Mouse (Mus musculus) heart, postnatal 0 days (tissue): ENCODE data around the gene Syn1. TPM values are rescaled to one million over a fixed set of nuclear protein-coding genes. Genes with fewer than 3 reads are reported as not detected.

Source experiments
- ATAC-seq: fragments of 200-750 bp; cut with Nextera tagmentation; 2 replicates; pipeline ENCODE4 v1.8.0; 2017; ENCODE audit warnings: low read depth, moderate number of reproducible peaks, moderate library complexity; ENCODE audit not compliant: insufficient read depth
- DNase-seq: peaks from one replicate; pipeline ENCODE4 v3.0.0-alpha.2; 2016; ENCODE audit warnings: low spot score
- H3K27ac ChIP-seq: fragments of 300-500 bp; sonication (generic); 2 replicates; pipeline ENCODE4 v1.5.1; 2014; ENCODE audit warnings: low read depth, mild to moderate bottlenecking
- H3K27me3 ChIP-seq: fragments of 300-500 bp; sonication (generic); 2 replicates; pipeline ENCODE4 v1.6.1; 2014; ENCODE audit warnings: low read length, mixed read lengths; ENCODE audit not compliant: control insufficient read depth, insufficient read depth
- H3K36me3 ChIP-seq: fragments of 300-500 bp; sonication (generic); replicated peaks from 2 replicates; pipeline ENCODE4 v1.6.1; 2014; ENCODE audit warnings: low read length, mixed read lengths; ENCODE audit not compliant: control insufficient read depth, insufficient read depth
- H3K4me1 ChIP-seq: fragments of 300-500 bp; sonication (generic); 2 replicates; pipeline ENCODE4 v1.6.1; 2014; ENCODE audit warnings: antibody characterized with exemption; ENCODE audit not compliant: control insufficient read depth, insufficient read depth
- H3K4me2 ChIP-seq: fragments of 300-500 bp; sonication (generic); 2 replicates; pipeline ENCODE4 v1.6.1; 2014; ENCODE audit warnings: low read depth, mild to moderate bottlenecking, low read length, moderate library complexity
- H3K4me3 ChIP-seq: fragments of 300-500 bp; sonication (generic); 2 replicates; pipeline ENCODE4 v1.5.1; 2014; ENCODE audit warnings: low read depth, low read length
- H3K9ac ChIP-seq: fragments of 300-500 bp; sonication (generic); replicated peaks from 2 replicates; pipeline ENCODE4 v1.6.1; 2014; ENCODE audit warnings: low read depth, low read length, mixed read lengths
- H3K9me3 ChIP-seq: fragments of 300-500 bp; sonication (generic); replicated peaks from 2 replicates; pipeline ENCODE4 v1.6.1; 2016; ENCODE audit warnings: low read length; ENCODE audit not compliant: control insufficient read depth
- CTCF ChIP-seq: IDR thresholded peaks from 2 replicates; pipeline ENCODE4 v1.5.1; 2016; ENCODE audit warnings: antibody characterized with exemption, control low read depth, low read depth
- EP300 ChIP-seq: IDR thresholded peaks from 2 replicates; pipeline ENCODE4 v1.6.1; 2016; ENCODE audit warnings: antibody characterized with exemption, low read depth
- WGBS: fragments of 180-500 bp; shearing (Covaris S2); extraction: QIAGEN DNeasy Blood & Tissue Kit; methylation state at CpG from one replicate; pipeline ENCODE4 v1.1.7; 2014; 5-methylcytosine and 5-hydroxymethylcytosine counted together
- polyA plus RNA-seq: library from polyadenylated mRNA; unstranded; fragments of >200 nt; fragmentation: Nextera tagmentation; extraction: Ambion mirVana; gene quantifications from 2 replicates; pipeline ENCODE4 v1.2.1, GENCODE M21; 2015
- total RNA-seq: library from RNA; depleted of rRNA; stranded (reverse); fragments of >200 nt; gene quantifications from 2 replicates; pipeline ENCODE4 v1.2.3, GENCODE M21; 2014; ENCODE audit warnings: low replicate concordance

Syn1 gene
- total and polyA plus RNA-seq, 2 experiments from 2014 or later = 0.50 TPM; not detected in 1

DNA sequence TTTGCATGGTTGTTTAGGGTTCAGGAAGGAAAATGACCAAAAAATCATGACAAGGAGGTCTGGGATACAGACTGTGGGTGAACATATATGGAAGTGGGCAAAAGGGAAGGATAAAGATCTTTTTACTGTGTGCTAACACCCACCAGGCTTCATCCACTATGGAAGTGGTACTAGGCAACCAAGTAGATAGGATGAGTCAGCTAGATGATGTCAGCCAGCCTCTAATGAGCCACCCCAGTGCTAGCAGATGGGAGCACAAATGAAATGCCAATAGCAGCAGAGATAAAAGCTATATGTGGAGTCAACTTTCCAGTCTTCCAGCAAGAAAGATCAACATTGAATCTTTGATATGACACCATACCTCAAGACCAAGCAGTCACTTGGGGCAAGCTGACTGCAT is 5.7 kb downstream of the Syn1 start:
- Histone ChIP-seq H3K4me1 (no peaks in the 10 kb centered on the region), H3K9me3 (no peaks in the 10 kb centered on the region), H3K4me3 (no peak overlapping the region), H3K4me2 (no peak overlapping the region), H3K27ac (no peak overlapping the region), H3K9ac (no peak overlapping the region), H3K36me3 (no peaks in the 10 kb centered on the region), H3K27me3 (0 out of 2 replicates have a peak, but pooled peaks cover 6% of the 10 kb centered on the region)
- TF ChIP-seq CTCF = no peak
- TF ChIP-seq EP300 = no peak
- ATAC-seq = no peak
- no peak for DNase-seq

DNA sequence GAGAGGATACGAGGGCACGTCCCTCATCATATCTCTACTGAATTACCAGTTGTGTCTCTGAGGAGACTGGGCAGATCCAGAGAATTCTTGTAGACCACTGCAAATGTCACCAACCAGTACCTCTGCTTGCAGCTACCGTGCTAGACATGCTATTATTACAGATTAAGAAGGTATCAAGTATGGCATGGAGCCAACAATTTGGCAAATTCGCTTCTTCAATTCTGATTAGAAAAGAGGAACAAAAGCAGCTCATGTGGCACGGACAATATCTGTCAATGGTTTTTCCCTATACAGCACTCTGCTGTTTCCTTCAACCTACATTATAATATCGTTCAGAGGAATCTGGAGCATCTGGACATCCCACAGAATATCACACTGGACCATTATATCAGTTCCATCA is 7.1 kb downstream of the Syn1 start:
- no peaks in the 10 kb centered on the region for H3K36me3 ChIP-seq
- H3K9me3 ChIP-seq = no peaks in the 10 kb centered on the region
- no peak overlapping the region for H3K9ac ChIP-seq
- no peak overlapping the region for H3K27ac ChIP-seq
- 67% methylated on average over 6 of the region's 6 CpGs for WGBS
- no peak overlapping the region for H3K4me3 ChIP-seq
- DNase-seq = no peak
- no peaks in the 10 kb centered on the region for H3K27me3 ChIP-seq
- no peak overlapping the region for H3K4me2 ChIP-seq
- TF ChIP-seq EP300 (no peak), CTCF (no peak)
- H3K4me1 ChIP-seq = no peaks in the 10 kb centered on the region
- ATAC-seq = no peak

DNA sequence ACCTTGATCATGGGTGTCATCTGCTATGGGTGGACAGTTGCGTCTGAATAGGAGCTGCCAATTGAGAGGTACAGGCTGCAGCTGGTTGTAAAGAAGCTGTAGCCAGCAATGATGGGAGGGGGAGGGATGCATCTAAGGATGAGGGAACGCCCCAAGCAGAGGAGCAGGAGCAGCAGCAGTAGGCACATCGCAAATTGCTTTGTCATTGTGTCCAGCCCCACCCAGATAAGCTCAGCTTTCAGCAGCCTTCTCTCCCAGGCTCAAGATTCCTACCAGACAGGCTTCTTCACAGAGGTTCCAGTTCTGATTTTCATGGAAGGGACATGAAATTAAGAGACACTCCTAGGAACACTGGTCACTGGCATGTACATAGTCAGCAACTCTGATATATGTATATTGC is 10.7 kb downstream of the Syn1 start:
- H3K36me3 ChIP-seq = no peaks in the 10 kb centered on the region
- H3K4me3 ChIP-seq = no peak overlapping the region
- ATAC-seq (no peak), DNase-seq (no peak)
- H3K4me2 ChIP-seq = no peak overlapping the region
- no peak overlapping the region for H3K27ac ChIP-seq
- no peaks in the 10 kb centered on the region for H3K27me3 ChIP-seq
- 30% methylated on average over 3 of the region's 3 CpGs for WGBS
- H3K9me3 ChIP-seq = no peaks in the 10 kb centered on the region
- no peak overlapping the region for H3K9ac ChIP-seq
- no peaks in the 10 kb centered on the region for H3K4me1 ChIP-seq
- no peak for TF ChIP-seq CTCF
- no peak for TF ChIP-seq EP300

DNA sequence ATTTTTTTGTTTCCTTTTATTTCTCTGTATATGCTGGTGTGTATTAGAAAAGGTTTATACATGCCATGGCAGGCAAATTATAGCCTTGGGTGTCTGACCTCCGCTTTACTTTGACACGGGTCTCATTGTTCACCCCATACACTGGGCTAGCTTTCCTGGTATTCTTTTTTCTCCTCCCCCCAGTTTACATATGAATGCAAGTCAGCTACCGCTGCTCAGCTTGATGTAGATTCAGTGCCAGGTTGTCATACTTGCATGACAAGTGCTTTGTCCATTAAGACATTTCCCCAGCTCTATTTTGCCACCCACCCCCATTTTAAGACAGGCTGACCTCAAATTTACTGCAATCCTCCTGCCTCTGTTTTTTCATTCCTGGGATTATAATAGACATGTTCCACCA is 45.6 kb downstream of the Syn1 start:
- H3K4me2 ChIP-seq = no peak overlapping the region
- TF ChIP-seq EP300 (no peak), CTCF (no peak)
- WGBS = 67% methylated on average over 3 of the region's 3 CpGs
- no peaks in the 10 kb centered on the region for H3K9me3 ChIP-seq
- DNase-seq (no peak), ATAC-seq (no peak)
- H3K4me1 ChIP-seq = no peaks in the 10 kb centered on the region
- no peak overlapping the region for H3K4me3 ChIP-seq
- H3K36me3 ChIP-seq = no peaks in the 10 kb centered on the region
- H3K9ac ChIP-seq = no peak overlapping the region
- no peaks in the 10 kb centered on the region for H3K27me3 ChIP-seq
- H3K27ac ChIP-seq = no peak overlapping the region

DNA sequence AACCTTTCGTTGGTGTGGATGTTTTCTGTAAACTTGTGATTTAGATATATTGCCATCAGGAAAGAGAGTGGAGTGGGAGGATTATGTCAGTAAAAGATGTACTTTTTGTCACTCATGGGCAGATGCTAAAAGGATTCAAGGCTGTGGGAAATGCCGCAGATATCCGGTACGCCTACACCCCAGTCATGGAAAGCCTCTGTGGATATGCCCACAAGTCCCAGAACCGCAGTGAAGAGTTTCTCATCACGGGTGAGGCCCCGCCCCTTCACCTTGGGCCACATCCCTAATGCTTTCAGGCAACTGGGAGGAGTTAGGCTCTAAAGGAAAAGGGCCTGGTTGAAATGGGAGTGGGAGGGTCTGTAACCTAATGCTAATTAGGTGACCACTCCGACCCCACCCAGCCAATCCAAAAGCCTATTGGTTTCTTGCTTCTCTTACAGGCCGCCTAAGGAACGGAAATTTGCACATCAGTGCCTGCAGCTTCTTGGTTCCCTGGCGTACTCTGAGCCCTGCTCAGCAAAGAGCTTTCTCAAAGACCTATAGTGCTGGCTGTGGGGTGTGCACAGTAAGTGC is 47.8 kb downstream of the Syn1 start:
- WGBS = 42% methylated on average over 11 of the region's 11 CpGs

DNA sequence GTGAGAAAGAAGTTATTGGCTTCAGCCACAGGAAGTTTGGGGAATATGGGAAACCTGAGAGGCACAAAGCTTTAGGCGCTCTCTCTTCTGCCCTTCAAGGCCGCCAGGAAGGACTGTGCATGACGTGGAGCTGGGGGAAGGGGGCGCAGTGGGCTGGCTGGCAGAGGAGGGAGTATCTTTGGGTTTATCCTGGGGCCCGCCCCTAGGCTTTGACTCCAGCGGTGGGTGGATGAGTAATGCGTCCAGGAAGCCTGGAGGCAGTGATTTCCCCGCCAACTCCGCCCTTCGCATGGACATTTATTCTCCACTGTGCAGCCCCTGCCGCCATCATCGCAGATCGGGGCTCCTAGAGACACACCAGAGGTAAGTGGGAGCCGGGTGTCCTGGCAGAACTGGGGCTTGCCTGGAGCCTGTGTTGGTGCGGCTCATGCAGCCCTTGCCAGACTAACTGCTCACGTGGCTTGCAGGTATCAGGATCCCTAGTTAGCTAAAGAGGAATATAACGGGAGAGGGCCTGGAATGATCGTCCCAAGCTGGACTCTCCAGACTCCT is 50.8 kb downstream of the Syn1 start, which contains the start of gene Timp1:
TSS of gene Timp1 (plus strand) at position 205 of the 552 bp plus-strand sequence.
- 13% methylated on average over 18 of the region's 18 CpGs for WGBS
- TF ChIP-seq EP300 (no peak), CTCF (no peak)
- H3K36me3 ChIP-seq = no peaks in the 10 kb centered on the region
- peak within 1 kb of the TSS; percentile 43 for H3K4me3 ChIP-seq
- H3K9me3 ChIP-seq = no peaks in the 10 kb centered on the region
- ATAC-seq (peak; percentile 92), DNase-seq (peak; percentile 54)
- H3K27ac ChIP-seq = no peak within 1 kb of the TSS
- peak within 1 kb of the TSS; percentile 26 for H3K9ac ChIP-seq
- no peaks in the 10 kb centered on the region for H3K4me1 ChIP-seq
- peak within 1 kb of the TSS; percentile 59 for H3K4me2 ChIP-seq
- H3K27me3 ChIP-seq = no peaks in the 10 kb centered on the region

More for the DNA sequence above, 47.8 kb downstream of the Syn1 start:
- H3K27ac ChIP-seq = no peak overlapping the region
- no peaks in the 10 kb centered on the region for H3K27me3 ChIP-seq
- no peaks in the 10 kb centered on the region for H3K9me3 ChIP-seq
- no peak for DNase-seq
- no peak for ATAC-seq
- H3K4me3 ChIP-seq = no peak overlapping the region
- no peaks in the 10 kb centered on the region for H3K4me1 ChIP-seq
- no peak for TF ChIP-seq EP300
- H3K36me3 ChIP-seq = no peaks in the 10 kb centered on the region
- no peak overlapping the region for H3K4me2 ChIP-seq
- no peak overlapping the region for H3K9ac ChIP-seq
